Mouse (Mus musculus): Measurements from ENCODE around the gene Ltbp3.

The Ltbp3 gene

GRCm38 (mm10) chr19:5740320-5741317, at the start of gene Ltbp3:
Ltbp3 (plus strand) TSS chr19:5740904.
- DNase-seq, result no peak

GRCm38 (mm10) chr19:5691601-5692000, 49.1 kb upstream of the Ltbp3 start:
- DNase-seq, result no peak

GRCm38 (mm10) chr19:5692086-5692912, 48.4 kb upstream of the Ltbp3 start:
- no peak for DNase-seq

- no peak for DNase-seq
Measured at GRCm38 (mm10) chr19:5692913-5693396, 47.7 kb upstream of the Ltbp3 start.

- no peak for DNase-seq
Measured at GRCm38 (mm10) chr19:5693801-5694200, 46.9 kb upstream of the Ltbp3 start.

GRCm38 (mm10) chr19:5695849-5696462, 44.7 kb upstream of the Ltbp3 start:
- no peak for DNase-seq

GRCm38 (mm10) chr19:5704163-5704800, 36.4 kb upstream of the Ltbp3 start, which contains the start of gene Kcnk7:
Kcnk7 (plus strand) TSS chr19:5704367.
- peak; percentile 62 for DNase-seq

- DNase-seq, result no peak
Measured at GRCm38 (mm10) chr19:5704801-5705571, 35.7 kb upstream of the Ltbp3 start.

GRCm38 (mm10) chr19:5710068-5710467, 30.6 kb upstream of the Ltbp3 start:
- DNase-seq, result no peak

GRCm38 (mm10) chr19:5710581-5710980, 30.1 kb upstream of the Ltbp3 start:
- DNase-seq, result no peak

GRCm38 (mm10) chr19:5711218-5711617, 29.5 kb upstream of the Ltbp3 start:
- peak; percentile 74 for DNase-seq

GRCm38 (mm10) chr19:5711907-5712460, 28.7 kb upstream of the Ltbp3 start:
- no peak for DNase-seq

- no peak for DNase-seq
Measured at GRCm38 (mm10) chr19:5713255-5713654, 27.4 kb upstream of the Ltbp3 start.

- no peak for DNase-seq
Measured at GRCm38 (mm10) chr19:5713730-5714129, 27.0 kb upstream of the Ltbp3 start.

GRCm38 (mm10) chr19:5715793-5716688, 24.7 kb upstream of the Ltbp3 start:
- DNase-seq, result no peak

- DNase-seq, result no peak
Measured at GRCm38 (mm10) chr19:5716955-5717354, 23.7 kb upstream of the Ltbp3 start.

- no peak for DNase-seq
Measured at GRCm38 (mm10) chr19:5721233-5721632, 19.5 kb upstream of the Ltbp3 start.

- DNase-seq, result no peak
Measured at GRCm38 (mm10) chr19:5722848-5723425, 17.8 kb upstream of the Ltbp3 start.

- no peak for DNase-seq
Measured at GRCm38 (mm10) chr19:5723934-5724548, 16.7 kb upstream of the Ltbp3 start.

Data from right cerebral cortex, adult 18-20 months (tissue).